23 mouse cellular contexts compared by ENCODE assay signal in genomic region chr12:95520008-95520407, GRCm38 (mm10).
DNase-seq lines count a peak whose midpoint lies in the region; ATAC-seq and TF ChIP-seq lines count a peak whose summit lies in the region.
"Had no signal": no experiment of that assay in that cellular context is flagged by ENCODE, and none has a peak within 500 bp of the region (broad histone marks: within the 10 kb centered on the region; RNA-seq: fewer than 3 reads in every experiment).

No protein-coding gene starts in this region.

- H3K4me1 ChIP-seq in lung, postnatal 0 days (ENCODE audit: insufficient read depth, low read depth, low read length) = no peaks in the 10 kb centered on the region
- H3K4me1 ChIP-seq: embryonic facial prominence, embryonic 10.5 days; embryonic facial prominence, embryonic 12.5 days; forebrain, embryonic 15.5 days had no signal

- H3K27ac ChIP-seq in gastrocnemius, adult 2 months = no peak overlapping the region
- H3K27ac ChIP-seq in lung, postnatal 0 days (ENCODE audit: low read length) = no peak overlapping the region
- H3K27ac ChIP-seq: embryonic facial prominence, embryonic 10.5 days; embryonic facial prominence, embryonic 12.5 days; forebrain, embryonic 13.5 days; forebrain, embryonic 15.5 days had no signal

- 50% methylated on average over 2 of the region's 2 CpGs for WGBS in lung, postnatal 0 days

- H3K4me2 ChIP-seq in lung, postnatal 0 days (replicated peaks; ENCODE audit: low read depth, low read length) = no peak overlapping the region
- H3K4me2 ChIP-seq: embryonic facial prominence, embryonic 12.5 days; forebrain, embryonic 13.5 days; forebrain, embryonic 15.5 days had no signal

- H3K9ac ChIP-seq in lung, postnatal 0 days (replicated peaks; ENCODE audit: low read depth) = no peak overlapping the region
- H3K9ac ChIP-seq: embryonic facial prominence, embryonic 12.5 days; forebrain, embryonic 13.5 days; forebrain, embryonic 15.5 days; forebrain, postnatal 0 days had no signal

- no peak for TF ChIP-seq CTCF in gastrocnemius, adult 2 months (IDR thresholded peaks at IDR 0.05)
- TF ChIP-seq CTCF in lung, postnatal 0 days (IDR thresholded peaks at IDR 0.05) = no peak

- peak; percentile 17; the same call in 1 of the 2 replicates for ATAC-seq in lung, postnatal 0 days
- ATAC-seq: CD4-positive, CD25-positive, alpha-beta regulatory T cell, adult 4 months; forebrain, embryonic 13.5 days; forebrain, embryonic 15.5 days; forebrain, postnatal 0 days had no signal

- no peaks in the 10 kb centered on the region for H3K9me3 ChIP-seq in lung, postnatal 0 days (ENCODE audit: low read length)
- H3K9me3 ChIP-seq: embryonic facial prominence, embryonic 10.5 days; embryonic facial prominence, embryonic 12.5 days; forebrain, embryonic 13.5 days; forebrain, embryonic 15.5 days had no signal

- no peak for TF ChIP-seq EP300 in lung, postnatal 0 days (IDR thresholded peaks at IDR 0.05)

- H3K36me3 ChIP-seq in lung, postnatal 0 days (ENCODE audit: insufficient read depth, low read length) = no peaks in the 10 kb centered on the region
- H3K36me3 ChIP-seq: embryonic facial prominence, embryonic 10.5 days; embryonic facial prominence, embryonic 12.5 days; forebrain, embryonic 15.5 days had no signal

- intact Hi-C loops in gastrocnemius, adult 2 months (cut with DNase I) = no loop called here

- no peak overlapping the region for H3K4me3 ChIP-seq in gastrocnemius, adult 2 months
- no peak overlapping the region for H3K4me3 ChIP-seq in lung, postnatal 0 days (ENCODE audit: low read depth, low read length)
- H3K4me3 ChIP-seq: embryonic facial prominence, embryonic 10.5 days; embryonic facial prominence, embryonic 12.5 days; forebrain, embryonic 13.5 days; forebrain, embryonic 15.5 days had no signal

- peak; percentile 15 for DNase-seq in gastrocnemius, adult 2 months
- no peak for DNase-seq in gastrocnemius, adult 8-10 months (ENCODE audit: low spot score in 2 of 2)
- no peak for DNase-seq in lung, postnatal 0 days (ENCODE audit: low spot score)
- no peak for DNase-seq in lung, postnatal 14 days
- DNase-seq in ZHBTc4 (ENCODE audit: low read depth, low spot score) = peak; percentile 68
- DNase-seq in thymus, postnatal 14 days = no peak
- no peak for DNase-seq in right cerebral cortex, postnatal 10 days (ENCODE audit: low spot score in 2 of 2)
- DNase-seq: adrenal gland, adult 2 months; adrenal gland, postnatal 10 days; adrenal gland, postnatal 25 days; B cell, adult 2 months; cerebellum, adult 11-12 months; cerebellum, adult 2 months; cerebellum, adult 9-10 months; cerebellum, postnatal 10 days; cerebellum, postnatal 25 days; forebrain, postnatal 0 days had no signal

- no peaks in the 10 kb centered on the region for H3K27me3 ChIP-seq in lung, postnatal 0 days (replicated peaks; ENCODE audit: insufficient read depth, low read length)
- H3K27me3 ChIP-seq: CH12.LX; embryonic facial prominence, embryonic 12.5 days; forebrain, embryonic 13.5 days; forebrain, embryonic 15.5 days had no signal

Comparison
In these comparisons a context has a peak if more than half of its experiments do, and no peak if none do; other contexts are left out.
1. DNase-seq: peak in gastrocnemius, adult 2 months (single experiment) and ZHBTc4 (single experiment); none in gastrocnemius, adult 8-10 months (0 of 2), lung, postnatal 0 days (single experiment), lung, postnatal 14 days (single experiment), thymus, postnatal 14 days (single experiment) and right cerebral cortex, postnatal 10 days (0 of 2).